Mouse (Mus musculus) heart, postnatal 14 days (tissue): ENCODE measurements around the gene Slc35a2. TPM values are rescaled to one million over a fixed set of nuclear protein-coding genes. Genes with fewer than 3 reads are reported as not detected.
"Not testable (repeated sequence)": the region's sequence is repeated elsewhere in the genome, so short reads cannot be mapped to it uniquely, and the experiment has no call there.

Experiments
- DNase-seq, 2 experiments: peaks; one replicate each; pipeline ENCODE4 v3.0.0; 2021 to 2022
- intact Hi-C: fragments of 180-260 bp; cut with DNase I; formaldehyde crosslinking; loops from one replicate; pipeline ENCODE4 v1.15.1; 2025
- total RNA-seq, 2 experiments: library from RNA; stranded (reverse); gene quantifications; 2 replicates each; pipeline ENCODE4 v1.2.3; 2021

The Slc35a2 gene
- total RNA-seq, 2 experiments from 2014 or later: 14.1 to 14.7 TPM

GRCm38 (mm10) chrX:7898880-7899874, 15.3 kb downstream of the Slc35a2 start, which contains the start of the genes Pqbp1 and Timm17b:
Pqbp1 (minus strand) TSS chrX:7899269.
Timm17b (plus strand) TSS chrX:7899357.
- intact Hi-C loops: no loop called here

GRCm38 (mm10) chrX:7904441-7904840, 20.6 kb downstream of the Slc35a2 start:
- intact Hi-C loops: loop anchor here (5.0 kb wide), 1 partner anchor 43 kb away; the partner anchor contains the start of gene Hdac6
- no peak for DNase-seq

More at GRCm38 (mm10) chrX:7898880-7899874, 15.3 kb downstream of the Slc35a2 start, which contains the start of the genes Pqbp1 and Timm17b:
- DNase-seq: peak; percentile 83

- no peak for DNase-seq
- intact Hi-C loops: no loop called here
These were observed 23.9 kb downstream of the Slc35a2 start, which contains the start of gene Gm10491 for GRCm38 (mm10) chrX:7907735-7908134. Gm10491 (minus strand) TSS chrX:7907835.

GRCm38 (mm10) chrX:7909242-7909641, 25.4 kb downstream of the Slc35a2 start, which contains the start of gene Gm10490:
Gm10490 (plus strand) TSS chrX:7909542.
- not testable (repeated sequence) for DNase-seq

GRCm38 (mm10) chrX:7910473-7910872, 26.6 kb downstream of the Slc35a2 start:
- no peak for DNase-seq
- intact Hi-C loops: loop anchor here (10.0 kb wide), 1 partner anchor 214 kb away; no protein-coding TSS in a partner anchor

More at GRCm38 (mm10) chrX:7909242-7909641, 25.4 kb downstream of the Slc35a2 start, which contains the start of gene Gm10490:
- intact Hi-C loops: not testable (repeated sequence)

- intact Hi-C loops: loop anchor here (10.0 kb wide), 1 partner anchor 209 kb away; no protein-coding TSS in a partner anchor
These were observed 31.8 kb downstream of the Slc35a2 start for GRCm38 (mm10) chrX:7915669-7916068.

GRCm38 (mm10) chrX:7917960-7918359, 34.1 kb downstream of the Slc35a2 start:
- not testable (repeated sequence) for DNase-seq
- intact Hi-C loops: loop anchor here (10.0 kb wide), 1 partner anchor 207 kb away; no protein-coding TSS in a partner anchor

More at GRCm38 (mm10) chrX:7915669-7916068, 31.8 kb downstream of the Slc35a2 start:
- DNase-seq: peak in 1 of 2 experiments; percentile 43

GRCm38 (mm10) chrX:7919601-7920383, 36.0 kb downstream of the Slc35a2 start, which contains the start of gene Pcsk1n:
Pcsk1n (plus strand) TSS chrX:7919822.
- DNase-seq: no peak
- intact Hi-C loops: loop anchor here (10.0 kb wide), 1 partner anchor 205 kb away; no protein-coding TSS in a partner anchor

GRCm38 (mm10) chrX:7922032-7922431, 38.2 kb downstream of the Slc35a2 start:
- DNase-seq: peak; percentile 3 to 5
- intact Hi-C loops: no loop called here

GRCm38 (mm10) chrX:7926266-7926665, 42.4 kb downstream of the Slc35a2 start:
- intact Hi-C loops: no loop called here
- DNase-seq: no peak

- intact Hi-C loops: no loop called here
- DNase-seq: no peak
These were observed 43.3 kb downstream of the Slc35a2 start for GRCm38 (mm10) chrX:7927116-7927515.

- intact Hi-C loops: no loop called here
- no peak for DNase-seq
These were observed 44.5 kb downstream of the Slc35a2 start, which contains the start of gene Eras for GRCm38 (mm10) chrX:7928270-7928790. Eras (minus strand) TSS chrX:7928607.

GRCm38 (mm10) chrX:7936874-7937273, 53.0 kb downstream of the Slc35a2 start:
- intact Hi-C loops: no loop called here

GRCm38 (mm10) chrX:7937667-7938066, 53.8 kb downstream of the Slc35a2 start:
- intact Hi-C loops: no loop called here
- no peak for DNase-seq

More at GRCm38 (mm10) chrX:7936874-7937273, 53.0 kb downstream of the Slc35a2 start:
- DNase-seq: no peak

Other genes with a start within 250 kb of the Slc35a2 start
- 1 to 10 TPM; 1.4 to 1.8 TPM for gene Syp, start 245.6 kb upstream of the Slc35a2 start, total RNA-seq
- 10 to 100 TPM; 19.4 to 21.4 TPM for gene Prickle3, start 226.8 kb upstream of the Slc35a2 start, total RNA-seq
- gene Plp2, start 212.6 kb upstream of the Slc35a2 start, total RNA-seq: 10 to 100 TPM; 43.8 to 58.0 TPM
- 10 to 100 TPM; 18.4 to 21.2 TPM for gene Magix, start 202.8 kb upstream of the Slc35a2 start, total RNA-seq
- gene Gpkow, start 186.9 kb upstream of the Slc35a2 start, total RNA-seq: 10 to 100 TPM; 21.4 to 21.5 TPM
- gene Wdr45, start 169.7 kb upstream of the Slc35a2 start, total RNA-seq: 10 to 100 TPM; 28.8 to 38.3 TPM
- not detected for gene Gm45208, start 161.8 kb upstream of the Slc35a2 start, total RNA-seq
- gene Praf2, start 155.6 kb upstream of the Slc35a2 start, total RNA-seq: 1 to 10 TPM; 7.0 to 8.0 TPM
- 1 to 10 TPM in 1 of 2 experiments, under 1 TPM in 1; 0.74 to 1.2 TPM for gene Ccdc120, start 133.1 kb upstream of the Slc35a2 start, total RNA-seq
- gene Tfe3, start 121.5 kb upstream of the Slc35a2 start, total RNA-seq: 10 to 100 TPM; 14.8 to 19.9 TPM
- gene Gripap1, start 94.3 kb upstream of the Slc35a2 start, total RNA-seq: 10 to 100 TPM; 26.1 to 31.7 TPM
- under 1 TPM; 0.39 to 0.45 TPM for gene Kcnd1, start 61.7 kb upstream of the Slc35a2 start, total RNA-seq
- gene Otud5, start 42.7 kb upstream of the Slc35a2 start, total RNA-seq: 10 to 100 TPM; 33.5 to 33.8 TPM
- gene Pim2, start 5.8 kb upstream of the Slc35a2 start, total RNA-seq: 1 to 10 TPM; 2.5 to 3.5 TPM
- gene Pqbp1, start 15.2 kb downstream of the Slc35a2 start, total RNA-seq: 10 to 100 TPM; 22.5 to 26.4 TPM
- gene Timm17b, start 15.3 kb downstream of the Slc35a2 start, total RNA-seq: 10 to 100 TPM; 30.8 to 42.9 TPM
- not detected for gene Gm10491, start 23.8 kb downstream of the Slc35a2 start, total RNA-seq
- not detected for gene Gm10490, start 25.5 kb downstream of the Slc35a2 start, total RNA-seq
- gene Pcsk1n, start 35.8 kb downstream of the Slc35a2 start, total RNA-seq: not detected
- gene Eras, start 44.6 kb downstream of the Slc35a2 start, total RNA-seq: not detected
- 10 to 100 TPM; 13.0 to 14.7 TPM for gene Hdac6, start 63.9 kb downstream of the Slc35a2 start, total RNA-seq
- not detected for gene Gata1, start 94.0 kb downstream of the Slc35a2 start, total RNA-seq
- gene Glod5, start 134.5 kb downstream of the Slc35a2 start, total RNA-seq: not detected
- gene Suv39h1, start 190.7 kb downstream of the Slc35a2 start, total RNA-seq: 1 to 10 TPM; 6.0 to 6.7 TPM
- 1 to 10 TPM; 2.7 to 4.0 TPM for gene Was, start 206.5 kb downstream of the Slc35a2 start, total RNA-seq
- gene Wdr13, start 248.9 kb downstream of the Slc35a2 start, total RNA-seq: 10 to 100 TPM; 67.7 to 71.3 TPM